Mouse (Mus musculus) heart, adult 2 months (tissue): ENCODE data around the gene Recql.

Experiments used
- CTCF ChIP-seq: fragments of 200-600 bp; IDR thresholded peaks from 2 replicates; pipeline ENCODE4 v1.8.1; 2022; ENCODE audit warnings: antibody characterized with exemption, mild to moderate bottlenecking, moderate library complexity
- POLR2A ChIP-seq: fragments of 200-500 bp; IDR thresholded peaks from 2 replicates; pipeline ENCODE4 v1.6.1; 2011; ENCODE audit warnings: mild to moderate bottlenecking, low read depth, low read length, control low read depth; ENCODE audit not compliant: insufficient read depth

DNA sequence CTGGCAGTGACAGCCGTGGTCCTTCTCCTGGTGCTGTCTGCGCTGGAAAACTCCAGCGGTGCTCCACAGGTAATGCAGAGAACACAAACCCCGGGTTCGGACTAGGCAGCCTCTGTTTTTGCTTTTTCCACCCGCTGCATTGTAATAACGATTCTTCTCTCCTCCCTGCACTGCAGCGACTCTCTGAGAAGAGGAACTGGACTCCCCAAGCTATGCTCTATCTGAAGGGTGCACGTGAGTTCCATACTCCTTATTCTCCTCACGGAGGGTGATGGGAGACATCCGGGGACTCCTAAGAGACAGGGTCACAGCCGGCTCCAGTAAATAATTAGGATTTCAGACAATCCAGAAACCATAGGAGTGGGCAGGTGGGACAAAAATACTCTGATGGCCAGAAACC is 27.0 kb upstream of the Recql start:
- TF ChIP-seq CTCF, result no peak
- no peak for TF ChIP-seq POLR2A
